Mouse (Mus musculus) common myeloid progenitor, adult 5-6 weeks (primary cell): ENCODE measurements around the gene Gbp2b. TPM values are rescaled to one million over a fixed set of nuclear protein-coding genes. Genes with fewer than 3 reads are reported as not detected.
"Not testable (repeated sequence)": the region's sequence is repeated elsewhere in the genome, so short reads cannot be mapped to it uniquely, and the experiment has no call there.

Experiments
- ATAC-seq: replicated peaks from 2 replicates; pipeline ENCODE4 v1.8.0; 2016; ENCODE audit warnings: low read depth, mild to moderate bottlenecking, moderate TSS enrichment, inconsistent platforms; ENCODE audit not compliant: poor library complexity, severe bottlenecking
- total RNA-seq: library from RNA; stranded (forward); fragments of 200-1000, 187-1606 nt; gene quantifications from 2 replicates; pipeline ENCODE4 v1.2.3, GENCODE M21; 2017

The Gbp2b gene
- not detected in 2 replicates for total RNA-seq

- no peak for ATAC-seq
Measured at GRCm38 (mm10) chr3:142594547-142594946, at the start of gene Gbp2b. Gene Gbp2b, plus strand, starts transcription at chr3:142594847.

GRCm38 (mm10) chr3:142546690-142547089, 48.0 kb upstream of the Gbp2b start:
- ATAC-seq: no peak

- ATAC-seq: no peak
Measured at GRCm38 (mm10) chr3:142550052-142550676, 44.5 kb upstream of the Gbp2b start.

GRCm38 (mm10) chr3:142554601-142555000, 40.0 kb upstream of the Gbp2b start:
- no peak for ATAC-seq

- ATAC-seq: no peak
Measured at GRCm38 (mm10) chr3:142555623-142556022, 39.0 kb upstream of the Gbp2b start.

GRCm38 (mm10) chr3:142559632-142560228, 34.9 kb upstream of the Gbp2b start, which contains the start of gene Gbp3:
Gene Gbp3, plus strand, starts transcription at chr3:142560026.
- no peak for ATAC-seq

GRCm38 (mm10) chr3:142560296-142560948, 34.2 kb upstream of the Gbp2b start:
- peak; percentile 96 for ATAC-seq

DNA sequence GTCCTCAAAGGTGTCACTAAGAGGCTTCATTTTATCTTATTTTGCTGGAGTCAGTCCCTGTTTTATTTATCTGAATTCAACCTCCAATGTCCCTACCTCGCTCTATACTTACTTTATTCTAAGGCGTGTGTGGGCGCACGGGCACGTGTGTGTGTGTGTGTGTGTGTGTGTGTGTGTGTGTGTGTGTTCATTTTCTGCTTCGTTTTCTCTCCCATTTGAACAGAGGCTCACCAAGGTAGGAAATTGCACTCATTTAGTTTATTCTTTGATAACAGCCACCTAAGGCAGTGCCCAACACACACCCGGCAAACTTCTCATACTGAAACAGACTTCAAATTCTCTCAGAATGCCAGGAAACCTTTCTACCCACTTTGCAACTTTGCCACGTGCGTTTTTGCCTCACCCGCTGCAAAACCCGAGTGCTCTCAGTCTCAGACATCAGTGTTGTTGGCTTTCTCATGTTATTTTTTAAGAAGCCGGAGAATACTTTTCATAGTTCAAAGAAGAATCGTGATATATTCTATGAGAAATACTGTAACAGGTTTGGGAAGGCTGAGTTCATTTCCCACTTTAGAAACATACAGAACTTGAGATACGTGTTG, 33.5 kb upstream of the Gbp2b start:
- ATAC-seq: no peak

GRCm38 (mm10) chr3:142561666-142562065, 33.0 kb upstream of the Gbp2b start:
- ATAC-seq: no peak

DNA sequence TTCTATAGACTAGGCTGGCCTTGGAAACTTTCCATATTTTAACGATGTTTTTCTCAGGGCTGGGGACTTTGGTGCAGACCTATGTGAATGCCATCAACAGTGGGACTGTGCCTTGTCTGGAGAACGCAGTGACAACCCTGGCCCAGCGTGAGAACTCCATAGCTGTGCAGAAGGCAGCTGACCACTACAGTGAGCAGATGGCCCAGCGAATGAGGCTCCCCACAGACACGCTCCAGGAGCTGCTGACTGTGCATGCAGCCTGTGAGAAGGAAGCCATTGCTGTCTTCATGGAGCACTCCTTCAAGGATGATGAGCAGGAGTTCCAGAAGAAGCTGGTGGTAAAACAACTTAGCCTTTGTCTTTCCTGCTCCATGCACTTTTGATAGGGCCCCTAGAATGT, 27.2 kb upstream of the Gbp2b start:
- ATAC-seq: not testable (repeated sequence)

GRCm38 (mm10) chr3:142570738-142571137, 23.9 kb upstream of the Gbp2b start:
- ATAC-seq: no peak

GRCm38 (mm10) chr3:142577108-142577507, 17.5 kb upstream of the Gbp2b start:
- ATAC-seq: peak; percentile 79

GRCm38 (mm10) chr3:142578342-142578741, 16.3 kb upstream of the Gbp2b start:
- no peak for ATAC-seq

DNA sequence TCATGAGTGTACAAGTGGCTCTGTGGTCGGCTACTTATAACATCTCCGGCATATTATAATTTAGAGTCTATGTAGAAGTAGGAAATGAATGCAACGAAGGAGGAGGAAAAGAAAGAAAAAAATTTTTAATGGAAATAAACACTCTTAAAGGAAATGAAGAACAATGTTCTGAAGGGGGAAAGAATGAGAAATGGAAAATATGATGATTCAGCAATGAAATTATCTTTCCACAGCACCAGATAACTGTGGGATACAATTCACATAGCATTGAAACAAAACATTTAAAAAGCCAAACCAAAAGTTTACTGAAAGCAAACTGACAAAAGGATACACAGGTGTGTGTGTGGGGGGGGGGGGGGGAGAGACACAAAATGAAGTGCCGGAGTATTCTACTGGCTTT, 11.6 kb upstream of the Gbp2b start:
- ATAC-seq: no peak

DNA sequence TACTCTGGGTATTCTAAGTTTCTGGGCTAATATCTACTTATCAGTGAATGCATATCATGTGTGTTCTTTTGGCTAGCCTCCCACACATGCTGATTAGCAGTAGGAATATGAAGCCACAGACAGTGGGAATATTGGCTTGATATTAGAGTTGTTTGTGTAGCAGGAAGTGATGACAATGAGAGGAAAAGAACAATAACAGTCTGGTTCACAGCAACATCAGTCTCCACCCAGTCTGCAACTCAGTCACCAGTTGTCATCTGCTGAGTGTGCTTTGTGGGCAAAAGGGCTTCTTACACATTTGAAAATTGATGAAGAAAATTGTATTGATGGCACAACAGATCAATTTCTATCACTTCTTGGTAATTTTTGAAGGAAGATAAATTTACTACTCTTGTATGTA, 7.3 kb upstream of the Gbp2b start:
- no peak for ATAC-seq

- ATAC-seq: no peak
Measured at GRCm38 (mm10) chr3:142588888-142589287, 5.8 kb upstream of the Gbp2b start.

GRCm38 (mm10) chr3:142590431-142591067, 4.1 kb upstream of the Gbp2b start:
- ATAC-seq: peak; percentile 66

GRCm38 (mm10) chr3:142597923-142598322, 3.3 kb downstream of the Gbp2b start:
- no peak for ATAC-seq

- ATAC-seq: no peak
Measured at GRCm38 (mm10) chr3:142601675-142602074, 7.0 kb downstream of the Gbp2b start.

DNA sequence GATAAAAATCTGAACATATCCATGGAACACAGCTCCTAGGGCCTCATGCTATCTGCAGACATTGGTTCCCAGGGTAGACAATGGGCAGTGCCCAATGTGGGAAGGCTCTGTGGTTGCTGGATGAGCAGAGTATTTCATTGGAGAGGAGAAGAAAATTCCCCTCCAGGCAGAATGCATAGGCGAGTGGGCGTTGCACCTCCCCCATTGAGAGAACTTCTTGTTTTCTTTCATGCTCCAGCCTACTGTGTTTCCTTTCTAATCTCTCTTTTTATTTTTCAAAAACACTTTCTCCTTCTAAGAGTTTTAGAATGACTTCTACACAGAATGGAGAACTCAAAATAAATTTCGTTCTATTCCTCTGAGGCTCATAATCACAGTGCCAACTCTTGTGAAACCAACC, 24.0 kb downstream of the Gbp2b start:
- ATAC-seq: no peak

DNA sequence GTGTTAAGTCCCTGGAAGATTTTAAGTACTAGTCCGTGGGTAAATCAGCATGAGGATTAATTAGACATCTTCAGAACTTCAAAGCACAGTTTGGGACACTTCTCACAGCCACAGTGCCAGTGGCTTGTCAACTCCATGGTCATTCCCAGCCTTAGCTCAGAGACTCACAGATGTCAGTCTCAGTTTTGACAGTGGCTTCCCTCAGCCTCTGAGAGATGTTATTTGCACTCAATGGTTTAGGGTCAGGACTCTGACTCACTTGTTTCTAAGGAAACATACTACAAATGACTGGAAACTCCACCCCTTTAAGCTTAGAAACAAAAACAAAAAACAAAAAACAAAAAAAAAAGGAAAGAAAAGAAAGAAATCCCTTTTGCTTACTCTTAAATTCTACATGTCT, 25.0 kb downstream of the Gbp2b start:
- ATAC-seq: peak; percentile 39; the same call in 1 of the 2 replicates
